Mouse (Mus musculus) CD4-positive naive resting alpha-beta T cell, adult 57 days (primary cell): ENCODE measurements around the gene Vmn2r104. TPM values are rescaled to one million over a fixed set of nuclear protein-coding genes. Genes with fewer than 3 reads are reported as not detected.

Experiments used
- total RNA-seq: library from RNA; stranded (reverse); gene quantifications from one replicate; pipeline ENCODE4 v1.2.4, GENCODE M21; 2023

The Vmn2r104 gene
- total RNA-seq: not detected

DNA sequence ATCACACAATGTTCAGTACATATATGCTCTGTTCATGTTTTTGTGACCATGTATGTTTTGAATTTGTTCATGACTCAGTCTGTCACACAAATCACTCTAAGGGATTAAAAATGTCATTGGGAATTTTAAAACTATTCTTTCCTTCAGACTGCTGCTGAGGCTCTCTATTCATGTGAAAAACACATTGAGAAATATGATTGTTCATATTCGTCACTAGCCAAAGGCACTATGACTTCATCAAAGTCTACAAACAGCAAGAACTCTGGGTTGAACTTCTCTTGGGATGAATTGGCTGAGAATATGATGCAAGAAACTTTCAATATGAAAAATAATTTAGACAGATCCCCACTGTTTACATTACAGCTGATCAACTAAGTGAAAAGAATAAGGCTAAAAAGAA lies at the start of gene Vmn2r104:
TSS of gene Vmn2r104 (minus strand) at position 101 of the 400 bp plus-strand sequence.

Other genes with a start within 250 kb of the Vmn2r104 start
- gene Fpr-rs7, start 65.9 kb upstream of the Vmn2r104 start, total RNA-seq: not detected
- not detected for gene Fpr-rs6, start 134.8 kb upstream of the Vmn2r104 start, total RNA-seq
- not detected for gene Vmn2r105, start 186.7 kb upstream of the Vmn2r104 start, total RNA-seq
- gene Vmn2r106, start 237.2 kb upstream of the Vmn2r104 start, total RNA-seq: not detected